In genomic region chr11:4080219-4080618, GRCm38 (mm10) we compare ENCODE assay signal across 9 mouse cellular contexts. TPM values are rescaled to one million over a fixed set of nuclear protein-coding genes. Genes with fewer than 3 reads are reported as not detected.
DNase-seq lines count a peak whose midpoint lies in the region; ATAC-seq lines count a peak whose summit lies in the region.
"Had no signal": no experiment of that assay in that cellular context is flagged by ENCODE, and none has a peak within 500 bp of the region (broad histone marks: within the 10 kb centered on the region; RNA-seq: fewer than 3 reads in every experiment).

No protein-coding gene starts in this region.

- no peak overlapping the region for H3K9ac ChIP-seq in heart, embryonic 12.5 days

- H3K4me3 ChIP-seq in heart, embryonic 12.5 days, result no peak overlapping the region
- H3K4me3 ChIP-seq: erythroblast, embryonic 14.5 days had no signal

- H3K27ac ChIP-seq in heart, embryonic 12.5 days (ENCODE audit: poor library complexity, severe bottlenecking), result no peak overlapping the region

- 14% methylated on average over 4 of the region's 4 CpGs for WGBS in heart, embryonic 12.5 days

- H3K4me2 ChIP-seq in heart, embryonic 12.5 days, result no peak overlapping the region

- intact Hi-C loops in heart, postnatal 14 days (cut with DNase I), result loop anchor here (2.0 kb wide), 1 partner anchor 79 kb away; no protein-coding TSS in a partner anchor

- no peaks in the 10 kb centered on the region for H3K4me1 ChIP-seq in heart, embryonic 12.5 days (replicated peaks)

- DNase-seq in heart, postnatal 14 days, result peak; percentile 42 to 64
- peak; percentile 74 for DNase-seq in CD4-positive, CD25-positive, alpha-beta regulatory T cell, adult 2 months (ENCODE audit: low read depth, low spot score)
- DNase-seq in adrenal gland, postnatal 25 days, result peak; percentile 57
- DNase-seq in left cerebral cortex, adult 11 months (ENCODE audit: low spot score), result peak; percentile 55
- DNase-seq in mesoderm, embryonic 11.5 days (ENCODE audit: low read depth, low spot score), result peak; percentile 78
- peak; percentile 40 for DNase-seq in thymus, postnatal 25 days

- no peaks in the 10 kb centered on the region for H3K36me3 ChIP-seq in heart, embryonic 12.5 days

- ATAC-seq in heart, embryonic 12.5 days (ENCODE audit: insufficient number of reproducible peaks, low FRiP score), result no peak
- ATAC-seq in erythroblast, adult 5-6 weeks (replicated peaks; ENCODE audit: low FRiP score, poor library complexity, severe bottlenecking), result peak; percentile 78

- H3K9me3 ChIP-seq in heart, embryonic 12.5 days (replicated peaks), result no peaks in the 10 kb centered on the region

- H3K27me3 ChIP-seq in heart, embryonic 12.5 days (replicated peaks), result 0 out of 2 replicates have a peak, but pooled peaks cover 2% of the 10 kb centered on the region

RNA-seq across cellular contexts. Expression of gene Mtfp1, which starts 15.0 kb away (rescaled TPM):
- total RNA-seq in heart, postnatal 14 days (2021), result 100 to 1,000 TPM; 108 to 124 TPM
- polyA plus RNA-seq in heart, embryonic 12.5 days (2016; fragmentation: Nextera tagmentation; extraction: Ambion mirVana), result 18.6 and 21.2 TPM in 2 replicates
- 14.5 and 21.9 TPM in 2 replicates for total RNA-seq in adrenal gland, postnatal 25 days (2021)
- 1.9 and 8.2 TPM in 2 replicates for total RNA-seq in erythroblast, adult 5-6 weeks (2015; ENCODE audit: low replicate concordance)
- 3.7 and 5.6 TPM in 2 replicates for total RNA-seq in erythroblast, adult 5-6 weeks (2017; ENCODE audit: low replicate concordance)

RNA-seq across cellular contexts. Expression of gene Sec14l3, which starts 15.6 kb away (rescaled TPM):
- total RNA-seq in heart, postnatal 14 days (2021), result 1 to 10 TPM in 1 of 2 experiments, not detected in 1; 6.0 TPM
- polyA plus RNA-seq in heart, embryonic 12.5 days (2016; fragmentation: Nextera tagmentation; extraction: Ambion mirVana), result not detected in 2 replicates
- total RNA-seq in adrenal gland, postnatal 25 days (2021), result not detected in 2 replicates
- not detected in 2 replicates for total RNA-seq in erythroblast, adult 5-6 weeks (2015; ENCODE audit: low replicate concordance)
- not detected in 2 replicates for total RNA-seq in erythroblast, adult 5-6 weeks (2017; ENCODE audit: low replicate concordance)
- polyA plus RNA-seq: erythroblast, embryonic 14.5 days had no signal

RNA-seq across cellular contexts. Expression of gene Sec14l2, which starts 43.0 kb away (rescaled TPM):
- 1 to 10 TPM; 1.2 TPM for total RNA-seq in heart, postnatal 14 days (2021)
- 0.86 and 1.1 TPM in 2 replicates for polyA plus RNA-seq in heart, embryonic 12.5 days (2016; fragmentation: Nextera tagmentation; extraction: Ambion mirVana)
- total RNA-seq in adrenal gland, postnatal 25 days (2021), result 1.8 and 4.1 TPM in 2 replicates
- 1.5 and 7.7 TPM in 2 replicates for total RNA-seq in erythroblast, adult 5-6 weeks (2015; ENCODE audit: low replicate concordance)
- 2.5 and 9.9 TPM in 2 replicates for total RNA-seq in erythroblast, adult 5-6 weeks (2017; ENCODE audit: low replicate concordance)

RNA-seq across cellular contexts. Expression of gene Sec14l4, which starts 49.0 kb away (rescaled TPM):
- total RNA-seq in heart, postnatal 14 days (2021), result under 1 TPM; 0.20 to 0.50 TPM
- polyA plus RNA-seq in heart, embryonic 12.5 days (2016; fragmentation: Nextera tagmentation; extraction: Ambion mirVana), result not detected in 2 replicates
- 5.8 and 7.7 TPM in 2 replicates for total RNA-seq in adrenal gland, postnatal 25 days (2021)
- not detected in 2 replicates for total RNA-seq in erythroblast, adult 5-6 weeks (2015; ENCODE audit: low replicate concordance)
- total RNA-seq in erythroblast, adult 5-6 weeks (2017; ENCODE audit: low replicate concordance), result not detected in 2 replicates
- polyA plus RNA-seq: erythroblast, embryonic 14.5 days had no signal

RNA-seq across cellular contexts. Expression of gene Rnf215, which starts 54.8 kb away (rescaled TPM):
- total RNA-seq in heart, postnatal 14 days (2021), result 10 to 100 TPM; 14.2 to 20.6 TPM
- 21.4 and 22.0 TPM in 2 replicates for polyA plus RNA-seq in heart, embryonic 12.5 days (2016; fragmentation: Nextera tagmentation; extraction: Ambion mirVana)
- total RNA-seq in adrenal gland, postnatal 25 days (2021), result 26.1 and 31.6 TPM in 2 replicates
- 1.5 and 2.5 TPM in 2 replicates for total RNA-seq in erythroblast, adult 5-6 weeks (2015; ENCODE audit: low replicate concordance)
- 4.7 and 8.6 TPM in 2 replicates for total RNA-seq in erythroblast, adult 5-6 weeks (2017; ENCODE audit: low replicate concordance)
